Mouse (Mus musculus): ENCODE measurements around the gene 4921524J17Rik.
A peak's percentile ranks its signal among the peaks of the same experiment; 100 is the strongest.

4921524J17Rik gene

GRCm38 (mm10) chr8:85380824-85381209 is 51.8 kb downstream of the 4921524J17Rik start:
- peak; percentile 36 to 39 for DNase-seq (ENCODE audit: low spot score in 2 of 2)

- no peak for DNase-seq (ENCODE audit: low spot score in 2 of 2)
These were observed 52.4 kb downstream of the 4921524J17Rik start for GRCm38 (mm10) chr8:85380123-85380823.

GRCm38 (mm10) chr8:85379142-85379781 is 53.4 kb downstream of the 4921524J17Rik start:
- peak in 1 of 2 experiments; percentile 21 for DNase-seq (ENCODE audit: low spot score in 2 of 2)

- no peak for DNase-seq (ENCODE audit: low spot score in 2 of 2)
These were observed 56.1 kb downstream of the 4921524J17Rik start for GRCm38 (mm10) chr8:85376516-85376915.

- no peak for DNase-seq (ENCODE audit: low spot score in 2 of 2)
These were observed 58.3 kb downstream of the 4921524J17Rik start for GRCm38 (mm10) chr8:85374286-85374685.

GRCm38 (mm10) chr8:85373435-85374039 is 59.1 kb downstream of the 4921524J17Rik start:
- no peak for DNase-seq (ENCODE audit: low spot score in 2 of 2)

- no peak for DNase-seq (ENCODE audit: low spot score in 2 of 2)
These were observed 60.2 kb downstream of the 4921524J17Rik start for GRCm38 (mm10) chr8:85372465-85372839.

- DNase-seq (ENCODE audit: low spot score in 2 of 2), result no peak
These were observed 60.7 kb downstream of the 4921524J17Rik start for GRCm38 (mm10) chr8:85371736-85372464.

GRCm38 (mm10) chr8:85365176-85365575 is 67.5 kb downstream of the 4921524J17Rik start:
- DNase-seq (ENCODE audit: low spot score in 2 of 2), result no peak

- no peak for DNase-seq (ENCODE audit: low spot score in 2 of 2)
These were observed 68.0 kb downstream of the 4921524J17Rik start for GRCm38 (mm10) chr8:85364628-85365027.

GRCm38 (mm10) chr8:85363406-85363805 is 69.2 kb downstream of the 4921524J17Rik start:
- no peak for DNase-seq (ENCODE audit: low spot score in 2 of 2)

GRCm38 (mm10) chr8:85362211-85362610 is 70.4 kb downstream of the 4921524J17Rik start:
- DNase-seq (ENCODE audit: low spot score in 2 of 2), result no peak
